Mouse (Mus musculus): ENCODE results near the gene Cyb5r3. TPM values are rescaled to one million over a fixed set of nuclear protein-coding genes. Genes with fewer than 3 reads are reported as not detected.

The Cyb5r3 gene
- total RNA-seq, 2 experiments from 2014 or later: 88.0 to 94.8 TPM

DNA sequence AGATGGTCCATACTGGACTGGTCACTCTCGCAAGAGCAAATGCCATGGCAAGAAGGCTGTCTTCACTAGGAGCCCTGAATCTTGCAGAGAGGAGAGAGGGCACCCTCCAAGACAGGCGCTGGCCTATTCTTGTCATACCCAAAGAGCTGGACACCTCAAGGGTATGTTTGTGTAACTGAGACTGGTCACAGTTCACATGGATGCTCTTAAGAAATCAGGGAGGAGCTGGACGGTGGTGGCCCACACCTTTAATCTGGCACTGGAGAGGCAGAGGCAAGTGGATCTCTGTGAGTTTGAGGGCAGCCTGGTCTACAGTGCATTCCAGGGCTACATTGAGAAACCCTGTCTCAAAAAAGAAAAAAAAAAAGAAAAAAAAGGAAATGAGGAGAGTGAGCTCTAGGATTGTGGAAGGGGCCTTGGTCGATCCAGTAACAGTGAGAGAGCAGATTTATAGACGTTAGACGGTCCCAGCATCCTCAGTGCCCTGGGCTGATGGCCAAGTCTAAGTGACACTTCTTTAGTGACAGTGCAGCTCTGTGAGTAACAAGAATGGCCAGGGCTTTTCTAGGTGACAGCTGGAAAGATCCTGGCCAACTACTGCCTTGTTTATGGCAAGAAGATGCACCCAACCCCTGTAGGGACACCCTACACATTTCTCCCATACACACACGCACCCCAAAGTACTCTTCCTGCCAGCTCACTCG, 1.3 kb downstream of the Cyb5r3 start:
- intact Hi-C loops (cut with DNase I): loop anchor here (5.0 kb wide), 2 partner anchors 36 to 131 kb away; no protein-coding TSS in a partner anchor
- DNase-seq: no peak

DNA sequence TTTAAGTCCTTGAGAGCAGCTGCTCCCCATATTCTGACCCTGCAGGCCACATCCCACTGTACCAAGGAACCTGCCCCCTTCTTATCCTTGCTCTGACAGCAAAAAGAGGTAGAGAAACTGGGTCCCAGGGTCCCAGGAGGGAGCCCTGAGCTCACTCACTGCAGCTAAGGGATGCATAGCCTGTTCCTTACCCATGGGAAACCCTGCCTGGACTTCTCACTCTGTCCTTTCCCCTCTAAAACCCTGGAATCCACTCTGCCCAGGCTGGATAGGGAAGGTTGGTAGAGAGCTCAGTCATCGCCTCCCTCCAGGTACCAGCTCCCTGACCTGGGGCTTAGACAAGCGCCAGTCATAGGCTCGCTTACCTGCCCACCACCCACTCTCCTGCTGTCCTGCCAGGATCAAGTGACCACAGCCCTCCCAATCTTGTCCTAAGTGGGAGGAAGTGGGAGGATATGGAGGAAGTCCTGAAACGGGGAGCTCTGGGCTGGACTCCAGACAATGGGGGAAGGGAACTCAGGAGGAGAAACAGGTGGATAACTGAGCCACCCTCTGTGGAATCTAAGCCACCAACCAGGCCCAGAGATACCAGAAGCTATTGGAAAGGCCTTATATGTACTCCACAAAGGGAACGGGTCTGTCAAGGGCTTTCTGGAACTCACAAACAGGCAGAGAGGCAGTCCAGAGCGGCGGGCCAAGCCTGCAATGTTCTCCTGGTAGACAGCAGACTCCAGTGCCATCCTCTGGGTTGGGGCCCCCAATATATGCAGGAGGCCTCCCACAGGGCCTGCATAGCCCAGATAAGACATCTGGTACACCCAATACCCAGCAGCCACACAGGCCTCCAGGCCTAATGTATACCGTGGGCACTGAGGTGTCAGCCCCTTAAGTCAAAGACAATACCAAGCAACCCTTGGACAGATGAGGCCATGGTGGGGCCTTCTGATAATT, 2.3 kb downstream of the Cyb5r3 start:
- intact Hi-C loops (cut with DNase I): loop anchor here (5.0 kb wide), 2 partner anchors 37 to 132 kb away; no protein-coding TSS in a partner anchor
- peak; percentile 59 to 70 for DNase-seq

DNA sequence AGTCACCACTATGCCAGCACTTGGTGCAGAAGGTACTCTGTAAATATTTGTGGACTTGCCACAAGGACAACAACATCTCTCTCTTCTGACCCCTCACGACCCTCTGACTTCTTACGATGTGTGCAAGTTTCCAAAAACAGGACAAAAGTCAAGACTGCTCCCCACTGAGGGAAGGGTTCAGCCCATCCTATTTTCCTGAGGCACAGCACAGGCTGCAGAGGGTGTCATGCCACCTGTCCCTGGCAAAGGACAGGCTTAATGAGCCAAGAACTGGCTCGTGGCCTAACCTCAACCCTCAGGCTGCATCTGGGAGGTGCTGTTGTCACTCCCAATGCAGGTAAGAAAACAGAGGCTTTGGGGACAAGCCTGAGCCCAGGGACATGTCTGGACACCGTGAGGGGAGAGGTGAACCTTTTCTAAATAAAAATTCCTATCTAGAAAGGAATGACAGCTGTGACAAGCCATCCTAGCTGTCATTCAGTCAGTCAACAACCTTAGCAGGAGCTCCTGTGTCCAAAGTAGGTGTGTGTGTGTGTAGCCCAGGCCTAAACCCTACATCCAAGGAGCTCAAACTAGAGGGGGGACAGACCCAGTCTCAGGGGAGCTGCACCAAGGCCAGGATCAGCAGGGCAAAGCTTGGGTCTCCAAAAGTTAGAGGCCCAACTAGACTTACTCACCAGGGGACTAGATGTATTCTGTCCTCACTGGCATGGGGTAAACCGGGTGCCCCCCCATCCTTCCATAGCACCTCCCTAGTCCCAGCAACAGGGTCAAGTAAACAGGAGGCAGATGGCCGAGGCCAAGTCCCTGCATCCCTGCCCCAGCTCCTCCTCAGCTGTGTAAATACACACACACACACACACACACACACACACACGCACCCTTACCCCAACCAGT, 3.3 kb downstream of the Cyb5r3 start:
- intact Hi-C loops (cut with DNase I): no loop called here
- peak in 1 of 2 experiments; percentile 18 for DNase-seq

DNA sequence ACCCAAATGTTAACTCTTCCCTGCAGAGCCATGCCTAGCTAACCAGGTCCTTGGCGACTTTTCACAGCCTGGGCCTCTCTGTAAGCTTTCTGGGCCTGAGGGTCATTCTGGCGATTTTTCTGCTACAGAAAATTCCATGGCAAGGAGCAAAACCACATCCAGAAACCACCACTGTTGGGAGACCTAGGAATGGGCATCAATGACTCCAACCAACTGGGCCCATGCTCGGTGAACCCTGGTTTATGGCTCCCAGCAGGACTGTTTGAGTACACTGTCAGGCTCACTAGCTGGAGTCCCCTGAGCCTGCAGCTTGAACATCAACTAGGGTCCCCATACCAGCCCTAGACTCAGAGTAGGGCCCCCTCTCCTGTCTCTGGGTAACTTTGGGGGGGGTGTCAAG, 4.1 kb downstream of the Cyb5r3 start:
- intact Hi-C loops (cut with DNase I): no loop called here
- no peak for DNase-seq

DNA sequence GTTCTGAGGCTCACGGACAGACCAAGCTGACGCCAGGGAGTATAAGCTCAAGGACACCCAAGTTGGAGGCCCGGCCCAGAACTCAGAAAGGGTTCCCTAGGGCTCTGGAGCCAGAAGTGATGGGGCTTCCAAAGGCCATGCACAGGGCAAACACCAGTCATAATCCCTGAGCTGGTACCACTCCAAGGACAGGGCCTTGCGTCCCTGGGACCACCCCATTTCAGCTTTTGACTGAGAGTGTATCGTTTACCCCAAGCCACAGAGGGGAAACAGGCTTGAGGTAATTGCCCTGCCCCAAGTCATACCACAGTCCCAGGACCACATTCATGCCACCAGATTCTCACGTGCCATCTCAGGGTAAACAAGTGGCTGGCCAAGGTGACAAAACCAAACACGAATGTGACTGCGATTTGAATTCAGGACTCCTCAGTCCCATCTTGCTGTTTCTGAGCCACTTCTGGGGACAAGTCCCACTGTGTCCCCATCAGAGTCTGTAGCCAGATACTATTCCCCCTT, 4.8 kb downstream of the Cyb5r3 start:
- intact Hi-C loops (cut with DNase I): no loop called here
- no peak for DNase-seq

DNA sequence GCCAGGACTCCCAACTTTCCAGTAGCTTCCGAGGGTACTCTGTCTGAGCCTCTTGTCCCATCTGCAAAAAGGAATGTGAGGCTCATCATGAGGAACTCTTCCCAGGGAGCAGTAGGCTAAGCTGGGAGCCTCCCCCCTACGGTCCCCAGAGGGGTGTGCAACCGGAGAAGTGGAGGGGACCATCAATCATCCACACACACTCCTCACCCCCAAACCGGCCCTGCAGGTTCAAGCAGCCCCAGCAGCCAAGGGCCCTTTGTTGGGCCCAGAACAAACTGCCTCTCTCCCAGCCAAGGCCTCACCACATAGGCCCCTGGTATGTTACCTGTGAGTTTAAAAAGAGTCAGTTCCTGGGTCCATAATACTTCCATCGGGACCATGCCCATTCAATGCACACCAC, 5.3 kb downstream of the Cyb5r3 start:
- intact Hi-C loops (cut with DNase I): no loop called here
- DNase-seq: no peak

DNA sequence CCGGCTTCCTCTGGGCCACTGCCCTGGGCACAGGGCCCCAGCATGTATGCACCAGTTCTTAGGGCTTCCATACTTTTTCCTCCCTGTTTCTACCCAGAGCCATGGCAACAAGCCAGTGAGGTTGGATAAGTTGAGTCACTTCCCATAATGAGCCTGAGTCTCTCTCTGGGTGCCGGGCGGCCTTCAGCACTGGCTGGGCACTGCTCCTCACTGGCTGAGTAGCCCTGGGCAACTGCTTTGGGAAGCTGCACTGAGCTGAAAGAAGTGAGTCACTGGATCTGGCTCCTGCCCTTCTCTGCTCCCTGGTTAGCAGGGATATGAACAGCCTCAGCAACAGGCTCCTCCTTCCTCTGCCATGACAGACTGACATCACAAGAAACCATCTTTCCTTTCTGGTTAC, 5.8 kb downstream of the Cyb5r3 start:
- peak; percentile 47 to 53 for DNase-seq
- intact Hi-C loops (cut with DNase I): no loop called here

DNA sequence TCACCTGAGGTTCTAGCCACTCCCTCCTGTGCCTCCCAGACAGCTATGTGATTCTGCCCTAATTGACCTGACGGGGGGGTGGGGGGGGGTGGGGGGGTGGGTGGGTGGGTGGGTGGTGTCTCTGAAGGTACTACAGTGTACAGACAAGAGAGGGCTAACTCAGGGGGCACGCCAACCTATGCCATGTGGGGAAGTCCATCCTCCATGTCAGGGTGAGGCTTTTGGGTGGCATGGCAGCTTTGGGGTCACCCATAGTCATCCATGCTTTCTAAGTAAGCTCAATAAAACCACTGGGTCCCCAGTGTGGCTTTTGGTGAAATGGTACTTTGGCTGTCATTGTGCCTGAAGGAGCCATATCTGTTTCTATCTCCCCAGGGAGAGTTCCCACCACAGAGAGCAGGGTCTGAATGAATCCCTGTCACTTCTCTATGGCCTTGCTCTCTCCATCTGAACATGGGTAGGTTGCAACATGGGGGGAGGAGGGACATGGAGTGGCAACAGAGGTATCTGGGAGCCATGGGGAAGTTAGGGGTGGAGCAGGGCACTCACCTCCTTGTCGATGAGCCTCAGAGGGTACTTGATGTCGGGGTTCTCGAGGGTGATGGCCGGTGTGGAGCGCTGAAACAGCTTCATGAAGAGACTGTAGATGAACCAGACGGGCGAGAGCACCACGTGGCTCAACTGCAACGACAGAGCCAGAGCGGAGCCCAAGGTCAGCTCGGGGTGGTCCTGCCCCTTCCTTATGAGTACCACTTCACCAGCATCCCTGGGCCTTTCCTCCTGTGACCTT, 6.7 kb downstream of the Cyb5r3 start:
- no peak for DNase-seq
- intact Hi-C loops (cut with DNase I): no loop called here

DNA sequence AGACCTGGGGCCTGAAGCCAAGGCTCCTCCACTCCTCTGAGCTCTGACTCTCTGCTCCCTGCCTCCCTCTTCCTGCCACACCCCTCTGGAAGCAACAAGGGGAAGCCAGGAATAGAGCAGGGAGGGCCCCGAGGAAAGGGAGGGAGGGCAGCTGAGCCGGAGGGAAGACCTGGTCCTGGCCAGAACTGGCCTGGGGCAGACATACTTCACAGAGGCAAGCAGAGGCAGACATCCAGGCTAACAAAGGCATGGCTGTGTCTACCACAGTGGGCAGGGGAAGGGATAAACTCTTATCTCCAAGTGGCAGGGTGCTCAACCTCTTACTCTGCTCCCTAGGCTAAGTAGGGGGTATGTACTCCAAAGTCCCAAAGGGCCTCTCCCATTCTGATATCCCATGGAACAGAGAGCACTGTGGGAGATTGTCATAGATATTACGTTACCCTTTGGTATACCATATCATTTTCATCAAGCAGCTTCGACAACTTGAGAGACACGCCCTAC, 7.4 kb downstream of the Cyb5r3 start:
- intact Hi-C loops (cut with DNase I): no loop called here

DNA sequence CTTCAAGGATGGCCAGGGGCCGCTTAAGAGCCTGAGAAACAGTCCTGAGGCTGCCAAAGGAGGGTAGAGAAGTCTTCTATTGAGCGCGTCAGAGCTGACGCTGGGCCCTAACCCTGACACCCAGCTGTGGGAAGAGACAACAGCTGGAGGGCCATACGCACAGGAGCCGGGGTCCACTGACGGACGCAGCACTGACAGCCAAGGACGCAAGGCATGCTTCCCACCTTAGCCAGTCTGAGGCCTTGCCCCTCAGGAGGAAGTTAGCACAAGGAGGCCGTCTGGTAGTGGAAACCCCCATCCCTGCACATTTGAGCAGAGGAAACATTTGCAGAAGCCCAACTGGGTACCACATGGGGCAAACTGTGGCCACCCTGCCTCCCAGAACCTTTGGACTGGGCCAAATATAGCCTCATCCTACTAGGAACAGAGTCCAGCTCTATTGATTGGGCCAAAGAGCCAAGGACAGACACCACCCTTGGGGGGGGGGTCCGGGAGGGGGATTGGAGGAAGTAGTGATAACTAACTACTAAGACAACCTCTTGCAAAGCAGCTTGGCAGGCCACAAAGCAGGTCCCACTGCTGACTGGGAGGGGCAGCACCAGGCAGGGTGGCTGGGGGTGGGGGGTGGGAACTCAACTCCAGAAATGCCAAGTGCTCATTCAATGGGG, 9.4 kb downstream of the Cyb5r3 start:
- intact Hi-C loops (cut with DNase I): no loop called here
- no peak for DNase-seq

More for the DNA sequence above, 7.4 kb downstream of the Cyb5r3 start:
- peak; percentile 64 to 65 for DNase-seq

DNA sequence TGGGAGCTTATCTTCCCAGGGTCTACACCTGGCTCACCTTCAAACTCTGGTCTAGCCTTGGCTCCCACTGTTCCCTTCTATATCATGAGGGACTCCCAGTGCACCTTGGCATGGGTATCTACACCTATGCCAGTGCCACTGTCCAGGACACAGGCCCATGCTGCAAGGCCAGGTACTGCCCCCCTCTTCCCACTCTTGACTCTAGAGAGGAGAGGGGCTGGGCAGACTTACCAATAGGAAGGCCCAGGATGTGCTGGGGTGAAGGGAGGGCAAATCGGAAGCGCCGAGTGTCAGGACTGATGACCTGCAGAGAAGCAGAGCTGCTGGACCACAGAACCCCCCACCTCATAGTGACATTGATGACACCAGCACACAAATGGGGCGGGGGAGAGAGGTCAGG, 10.4 kb downstream of the Cyb5r3 start:
- intact Hi-C loops (cut with DNase I): no loop called here
- DNase-seq: no peak

DNA sequence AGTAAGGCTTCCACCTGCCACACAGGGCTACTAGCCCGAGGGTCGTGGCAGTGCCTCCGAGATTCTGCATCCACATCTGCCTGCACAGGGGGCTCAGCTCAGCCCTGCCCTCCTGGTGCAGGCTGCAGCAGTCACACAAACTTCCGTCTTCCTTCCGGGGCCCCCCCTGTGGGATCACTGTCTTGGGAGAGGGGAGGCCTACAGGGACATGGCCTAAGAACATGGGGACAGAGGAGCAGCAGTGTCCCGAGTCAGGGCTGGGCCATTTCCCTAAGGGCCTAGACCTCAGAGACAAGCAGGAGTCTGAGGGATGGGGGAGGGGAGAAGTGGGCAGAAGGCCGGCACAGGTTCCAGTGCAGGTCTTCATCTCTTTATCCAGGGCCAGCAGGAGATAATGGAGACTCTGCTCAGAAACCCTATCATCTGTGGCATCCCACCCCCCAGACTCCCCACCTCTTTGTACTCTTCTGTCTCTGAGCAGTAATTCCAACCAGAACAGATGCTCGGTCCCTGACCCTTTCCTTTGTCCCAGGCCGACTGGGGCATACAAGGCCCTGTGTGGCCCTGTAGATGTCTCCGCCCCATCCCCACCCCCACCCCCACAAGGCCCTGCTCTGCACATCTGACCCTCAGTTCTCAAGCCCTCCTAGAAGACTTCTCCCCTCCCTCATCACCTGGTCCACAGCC, 11.2 kb downstream of the Cyb5r3 start:
- DNase-seq: peak in 1 of 2 experiments; percentile 18

DNA sequence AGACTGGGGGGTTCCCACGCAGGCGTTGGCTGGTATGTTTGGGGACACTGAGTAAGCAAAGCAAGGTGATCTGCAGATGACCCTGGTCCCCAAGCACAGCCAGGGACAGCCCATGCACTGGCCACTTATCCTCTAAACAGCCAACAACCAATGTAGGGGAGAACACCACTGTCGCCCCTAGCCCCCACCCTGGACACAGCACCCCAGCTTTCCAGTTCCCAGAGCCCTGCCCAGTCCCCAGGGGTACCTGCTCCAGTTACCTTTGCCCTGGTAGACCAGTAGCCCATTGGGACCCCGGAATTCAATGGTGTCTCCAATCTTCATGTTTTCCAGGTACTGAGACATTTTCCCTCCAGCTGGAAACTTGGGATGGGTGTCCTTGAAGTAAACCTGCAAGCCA, 11.8 kb downstream of the Cyb5r3 start:
- intact Hi-C loops (cut with DNase I): no loop called here

More for the DNA sequence above, 11.2 kb downstream of the Cyb5r3 start:
- intact Hi-C loops (cut with DNase I): no loop called here

DNA sequence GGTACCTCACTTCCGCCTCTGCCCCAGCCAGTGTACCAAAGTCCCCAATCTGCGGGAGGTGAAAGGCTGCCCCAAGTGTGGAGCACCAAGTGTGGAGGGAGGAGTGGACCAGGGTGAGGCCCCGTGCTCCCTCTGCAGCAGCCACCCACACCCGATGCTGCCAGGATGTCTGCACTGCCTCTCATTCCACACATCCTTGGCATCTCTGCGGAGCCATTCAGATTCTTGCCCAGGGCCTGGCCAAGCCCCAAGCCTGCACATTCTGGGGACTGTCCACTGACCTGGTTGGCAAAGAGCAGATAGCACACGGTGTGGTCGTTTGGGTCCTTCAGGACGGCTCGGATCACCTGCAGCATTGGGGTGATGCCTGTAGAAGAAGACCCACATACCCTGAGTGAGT, 12.6 kb downstream of the Cyb5r3 start:
- intact Hi-C loops (cut with DNase I): loop anchor here (5.0 kb wide), 1 partner anchor 357 kb away; no protein-coding TSS in a partner anchor
- peak in 1 of 2 experiments; percentile 15 for DNase-seq

More for the DNA sequence above, 11.8 kb downstream of the Cyb5r3 start:
- DNase-seq: peak in 1 of 2 experiments; percentile 3

DNA sequence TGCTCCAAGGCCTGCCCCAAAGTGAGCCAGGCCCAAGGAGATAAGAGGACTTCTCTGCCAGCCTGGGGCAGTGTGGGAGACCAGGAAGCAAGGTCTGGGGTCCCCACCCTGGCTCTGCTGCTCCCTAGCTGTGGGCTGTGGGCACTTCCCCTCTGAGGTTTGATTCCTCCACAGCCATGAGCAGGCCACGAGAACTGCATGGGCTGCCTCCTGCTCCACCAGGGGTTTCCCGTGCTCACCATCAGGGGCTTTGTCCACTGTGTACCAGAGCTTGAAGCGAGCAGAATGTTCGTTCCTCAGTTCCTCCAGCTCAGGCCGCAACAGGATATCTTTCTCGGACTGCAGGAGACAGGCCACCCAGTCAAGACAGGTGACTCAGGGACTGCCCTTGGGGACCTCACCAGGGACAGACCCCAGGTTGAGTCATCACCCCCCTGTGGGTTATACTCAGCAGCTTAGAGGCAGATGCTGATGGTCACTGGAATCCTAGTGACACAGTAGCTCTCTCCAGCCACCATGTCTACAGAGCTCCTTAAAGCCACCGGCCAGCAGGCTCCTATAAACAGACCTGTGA, 13.7 kb downstream of the Cyb5r3 start:
- intact Hi-C loops (cut with DNase I): loop anchor here (5.0 kb wide), 1 partner anchor 359 kb away; no protein-coding TSS in a partner anchor
- DNase-seq: no peak

DNA sequence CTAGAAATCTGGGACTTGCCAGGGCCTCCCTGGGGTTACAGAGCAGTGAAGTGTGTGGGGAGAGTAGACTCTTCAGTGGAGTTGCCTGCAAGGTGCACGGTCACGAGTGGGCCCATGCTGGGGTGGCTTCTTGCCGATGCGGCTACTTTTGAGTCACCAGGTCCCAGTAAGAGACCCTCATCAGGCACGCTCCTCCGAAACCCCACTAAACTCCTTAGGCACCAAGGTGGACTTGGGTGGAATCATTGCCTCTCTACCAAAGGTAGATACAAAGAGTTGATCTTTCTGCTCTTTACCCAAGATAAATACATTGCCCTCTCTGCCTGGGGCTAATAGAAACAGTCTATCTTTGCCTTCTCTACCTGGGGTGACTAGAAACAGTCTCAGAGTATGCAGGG, 14.7 kb downstream of the Cyb5r3 start:
- intact Hi-C loops (cut with DNase I): loop anchor here (1.0 to 5.0 kb wide), 3 partner anchors 15 to 360 kb away; partner anchors contain the start of gene Cyb5r3
- DNase-seq: no peak

DNA sequence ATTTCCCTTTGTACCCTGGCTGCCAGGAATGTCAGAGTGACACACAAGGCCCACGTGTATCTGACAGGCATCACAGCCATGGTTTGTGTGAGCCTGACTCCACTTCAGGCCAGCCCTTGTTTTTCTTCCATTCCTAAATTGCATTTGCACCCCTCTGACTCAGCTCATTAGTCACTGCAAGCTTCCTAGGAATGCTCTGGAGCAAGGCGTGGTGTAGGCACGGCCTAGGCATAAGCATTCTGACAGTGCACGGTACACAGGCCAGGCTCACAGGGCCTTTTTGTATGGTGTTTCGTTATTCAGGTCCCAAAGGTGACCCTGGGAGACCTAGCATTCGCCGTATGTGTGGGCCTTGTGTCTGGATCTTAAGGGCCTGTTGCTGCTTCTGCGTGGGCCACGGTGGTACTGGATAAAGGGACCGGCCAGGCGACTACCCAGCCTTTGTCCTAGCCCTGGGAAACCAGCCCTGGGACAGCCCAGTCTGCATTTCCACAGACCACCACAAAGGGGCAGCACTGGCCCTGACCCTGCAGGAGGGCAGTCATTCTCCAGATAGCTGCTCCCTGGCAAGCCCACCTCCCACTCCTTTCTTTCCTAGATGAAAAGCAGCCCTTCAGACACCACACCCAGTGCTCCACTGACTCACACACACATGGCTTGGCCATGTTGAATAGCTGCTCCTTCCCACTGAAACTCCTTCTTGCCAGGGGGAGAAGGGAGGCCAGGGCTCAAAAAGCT, 15.3 kb downstream of the Cyb5r3 start:
- intact Hi-C loops (cut with DNase I): loop anchor here (1.0 to 5.0 kb wide), 3 partner anchors 16 to 360 kb away; partner anchors contain the start of gene Cyb5r3
- peak; percentile 75 to 78 for DNase-seq
